Mouse (Mus musculus) bone marrow macrophage, adult 2 months (primary cell): ENCODE measurements around the gene Ube4a.

Experiments used
- CTCF ChIP-seq: IDR thresholded peaks from 2 replicates; pipeline ENCODE4 v1.5.1; 2012; ENCODE audit warnings: low read depth, mild to moderate bottlenecking, low read length, moderate library complexity
- POLR2A ChIP-seq: IDR thresholded peaks from 2 replicates; pipeline ENCODE4 v1.6.1; 2012; ENCODE audit warnings: mild to moderate bottlenecking, low read depth, low read length, borderline replicate concordance

DNA sequence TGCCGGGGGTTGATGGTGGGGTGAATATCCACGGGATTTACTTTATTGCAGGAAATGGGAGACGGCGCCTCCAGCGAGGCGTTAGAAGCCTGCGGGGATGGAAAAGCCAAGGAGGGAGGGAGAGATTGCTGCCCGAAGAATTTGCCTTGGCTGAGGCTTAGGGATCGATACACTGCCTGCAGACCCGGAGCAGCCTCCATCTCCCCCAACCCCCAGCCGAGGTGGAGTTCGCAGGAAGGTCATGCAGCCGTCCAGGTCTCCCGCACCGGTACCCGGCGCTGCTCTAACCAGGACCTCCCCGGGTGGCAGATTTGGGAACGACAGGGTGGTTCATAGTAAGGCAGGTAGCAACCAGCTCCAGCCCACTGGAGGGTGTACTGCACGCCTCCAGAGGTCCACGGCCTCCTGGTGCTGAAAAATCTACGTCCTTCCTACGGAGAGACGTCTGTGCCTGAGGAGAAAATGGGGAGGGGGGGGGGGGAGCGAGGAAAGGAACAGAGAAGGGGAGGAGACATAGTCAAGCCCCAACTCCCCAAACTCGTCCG lies 82.9 kb downstream of the Ube4a start:
- TF ChIP-seq CTCF = peak; percentile 26; the same call in 1 of the 2 replicates
- TF ChIP-seq POLR2A = no peak
